ENCODE assay signal across 20 mouse cellular contexts in the genomic region with DNA sequence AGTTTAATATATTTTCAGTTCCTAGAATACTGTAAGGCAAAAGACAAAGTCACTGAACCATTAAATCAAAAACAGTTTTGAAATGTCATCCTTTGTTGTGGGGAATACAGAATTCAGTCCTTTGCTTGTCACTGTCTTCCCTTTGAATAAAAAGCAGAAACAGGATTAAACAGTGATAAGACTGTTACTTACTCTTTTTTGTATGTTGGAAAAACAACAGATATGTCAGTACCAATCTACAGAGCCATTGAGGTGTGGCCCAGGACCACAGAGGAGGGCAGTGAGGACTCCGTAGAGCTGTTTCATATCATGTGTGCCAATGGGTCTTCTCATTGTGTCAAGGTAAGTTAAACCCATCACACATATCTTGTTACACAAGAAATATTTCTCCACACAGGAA.
"Had no signal": no experiment of that assay in that cellular context is flagged by ENCODE, and none has a peak within 500 bp of the region (broad histone marks: within the 10 kb centered on the region; RNA-seq: fewer than 3 reads in every experiment).

No protein-coding gene starts in this region.

- H3K4me2 ChIP-seq: intestine, embryonic 15.5 days; kidney, embryonic 15.5 days; limb, embryonic 12.5 days; limb, embryonic 15.5 days; lung, embryonic 14.5 days; midbrain, embryonic 12.5 days; midbrain, embryonic 15.5 days; neural tube, embryonic 13.5 days had no signal

- H3K36me3 ChIP-seq: intestine, embryonic 15.5 days; kidney, embryonic 15.5 days; limb, embryonic 12.5 days; limb, embryonic 15.5 days; midbrain, embryonic 12.5 days; midbrain, embryonic 15.5 days; neural tube, embryonic 13.5 days had no signal

- ATAC-seq: intestine, embryonic 15.5 days; lung, postnatal 0 days; midbrain, embryonic 15.5 days had no signal

- H3K4me3 ChIP-seq: intestine, embryonic 15.5 days; kidney, embryonic 15.5 days; limb, embryonic 12.5 days; limb, embryonic 15.5 days; midbrain, embryonic 12.5 days; midbrain, embryonic 15.5 days; neural tube, embryonic 13.5 days had no signal

- H3K4me1 ChIP-seq: intestine, embryonic 15.5 days; kidney, embryonic 15.5 days; limb, embryonic 12.5 days; limb, embryonic 15.5 days; midbrain, embryonic 12.5 days; midbrain, embryonic 15.5 days; neural tube, embryonic 13.5 days had no signal

- H3K27ac ChIP-seq: intestine, embryonic 15.5 days; kidney, embryonic 15.5 days; limb, embryonic 12.5 days; limb, embryonic 15.5 days; macrophage; midbrain, embryonic 12.5 days; midbrain, embryonic 15.5 days; neural tube, embryonic 13.5 days; stomach, postnatal 0 days had no signal

- H3K9me3 ChIP-seq: intestine, embryonic 15.5 days; kidney, embryonic 15.5 days; limb, embryonic 12.5 days; limb, embryonic 15.5 days; midbrain, embryonic 12.5 days; midbrain, embryonic 15.5 days; neural tube, embryonic 13.5 days had no signal

- H3K9ac ChIP-seq: intestine, embryonic 15.5 days; kidney, embryonic 15.5 days; limb, embryonic 12.5 days; limb, embryonic 15.5 days; lung, embryonic 14.5 days; midbrain, embryonic 12.5 days; midbrain, embryonic 15.5 days; neural tube, embryonic 13.5 days had no signal

- H3K27me3 ChIP-seq: intestine, embryonic 15.5 days; kidney, embryonic 15.5 days; limb, embryonic 12.5 days; limb, embryonic 15.5 days; midbrain, embryonic 12.5 days; midbrain, embryonic 15.5 days; neural tube, embryonic 13.5 days had no signal

- DNase-seq: kidney, adult 11 months; kidney, adult 8-10 months; kidney, postnatal 10 days; kidney, postnatal 36 days; layer of hippocampus, postnatal 36 days; left cerebral cortex, postnatal 4 days; lung, embryonic 14.5 days; retina, postnatal 1 day; right cerebral cortex, postnatal 4 days; thymus, postnatal 25 days had no signal
